Mouse (Mus musculus): Measurements from ENCODE around the gene Orm2. TPM values are rescaled to one million over a fixed set of nuclear protein-coding genes. Genes with fewer than 3 reads are reported as not detected.

The Orm2 gene
- polyA plus RNA-seq, 1 experiment from 2014 or later: not detected

DNA sequence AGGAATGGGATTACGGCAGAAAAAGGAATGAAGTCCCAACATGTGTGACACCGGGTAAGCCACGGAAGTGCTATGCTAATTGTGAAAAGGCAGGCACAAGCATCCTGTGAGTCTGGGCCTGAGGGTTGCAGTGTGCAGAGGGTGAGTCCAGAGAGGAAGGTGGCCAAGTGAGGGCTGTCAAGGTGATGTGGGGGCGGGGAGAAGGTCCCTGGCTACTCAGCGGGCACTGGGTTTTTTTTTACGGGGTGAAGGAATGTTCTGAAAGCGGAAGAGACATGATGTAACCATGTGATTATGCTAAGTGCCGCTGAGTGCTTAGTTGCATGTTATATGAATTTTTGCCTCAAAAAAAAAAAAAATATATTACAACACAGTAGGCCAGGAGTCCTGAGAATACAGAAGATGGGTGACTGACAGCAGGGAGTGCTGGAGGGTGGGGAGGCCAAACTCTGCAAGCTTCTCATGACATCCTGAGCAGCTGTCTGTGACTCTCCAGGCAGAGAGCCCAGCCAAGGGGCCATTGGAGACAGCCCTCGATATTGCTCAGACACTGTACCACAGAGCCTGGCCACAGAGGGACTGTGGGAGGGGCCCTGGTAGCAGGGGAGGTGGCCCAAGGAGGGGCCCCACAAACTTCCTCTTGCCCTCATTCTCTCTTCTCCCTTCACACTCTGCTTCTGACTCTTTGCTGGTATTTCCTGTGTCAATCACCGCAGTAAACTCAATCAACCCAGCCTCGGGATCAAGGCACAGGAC, 36.8 kb downstream of the Orm2 start:
- Histone ChIP-seq H3K27me3 (no peaks in the 10 kb centered on the region), H3K9ac (replicated peaks) (no peak overlapping the region), H3K9me3 (no peaks in the 10 kb centered on the region), H3K4me3 (replicated peaks) (no peak overlapping the region), H3K4me2 (no peak overlapping the region), H3K36me3 (peaks cover 36% of the 10 kb centered on the region), H3K27ac (peak overlapping the region; percentile 70), H3K4me1 (replicated peaks) (peaks cover 59% of the 10 kb centered on the region)
- WGBS: 37% methylated on average over 11 of the region's 11 CpGs
- no peak for ATAC-seq (ENCODE audit: insufficient number of reproducible peaks, insufficient read depth, low FRiP score, low TSS enrichment, low read depth)

DNA sequence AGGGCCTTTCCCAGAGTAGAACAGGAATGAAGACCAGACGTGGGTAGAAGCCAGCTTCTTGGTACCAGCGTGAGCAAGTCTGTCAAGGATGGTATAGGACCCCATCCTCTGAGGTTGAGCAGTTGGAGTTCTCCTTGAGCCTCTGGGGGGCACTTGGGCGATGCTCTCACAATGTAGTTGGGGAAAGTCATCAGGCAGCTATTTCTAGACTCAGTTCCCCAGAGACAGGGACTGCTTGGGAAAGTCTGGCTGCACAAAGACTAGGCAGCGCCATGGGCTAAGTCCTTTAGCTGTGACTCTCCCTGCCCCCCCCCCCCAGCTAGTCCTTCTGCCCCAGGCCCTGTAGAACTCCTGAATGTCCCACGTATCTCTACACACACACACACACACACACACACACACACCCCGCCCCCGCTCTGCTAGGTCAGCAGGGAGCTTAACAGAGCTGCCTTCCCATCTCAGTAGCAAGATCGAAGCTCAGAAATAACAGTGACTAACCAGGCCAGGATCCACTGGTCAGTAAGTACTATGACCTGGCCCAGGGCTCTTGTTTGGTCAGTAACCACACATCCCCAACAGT, 37.5 kb downstream of the Orm2 start:
- H3K27me3 ChIP-seq: no peaks in the 10 kb centered on the region
- no peak overlapping the region for H3K4me3 ChIP-seq (replicated peaks)
- H3K27ac ChIP-seq: peak overlapping the region; percentile 70; the same call in 1 of the 2 replicates
- 59% methylated on average over 8 of the region's 8 CpGs for WGBS
- no peak overlapping the region for H3K4me2 ChIP-seq
- H3K36me3 ChIP-seq: peaks cover 28% of the 10 kb centered on the region
- no peak for ATAC-seq (ENCODE audit: insufficient number of reproducible peaks, insufficient read depth, low FRiP score, low TSS enrichment, low read depth)
- peaks cover 66% of the 10 kb centered on the region for H3K4me1 ChIP-seq (replicated peaks)
- H3K9me3 ChIP-seq: no peaks in the 10 kb centered on the region
- H3K9ac ChIP-seq (replicated peaks): no peak overlapping the region

DNA sequence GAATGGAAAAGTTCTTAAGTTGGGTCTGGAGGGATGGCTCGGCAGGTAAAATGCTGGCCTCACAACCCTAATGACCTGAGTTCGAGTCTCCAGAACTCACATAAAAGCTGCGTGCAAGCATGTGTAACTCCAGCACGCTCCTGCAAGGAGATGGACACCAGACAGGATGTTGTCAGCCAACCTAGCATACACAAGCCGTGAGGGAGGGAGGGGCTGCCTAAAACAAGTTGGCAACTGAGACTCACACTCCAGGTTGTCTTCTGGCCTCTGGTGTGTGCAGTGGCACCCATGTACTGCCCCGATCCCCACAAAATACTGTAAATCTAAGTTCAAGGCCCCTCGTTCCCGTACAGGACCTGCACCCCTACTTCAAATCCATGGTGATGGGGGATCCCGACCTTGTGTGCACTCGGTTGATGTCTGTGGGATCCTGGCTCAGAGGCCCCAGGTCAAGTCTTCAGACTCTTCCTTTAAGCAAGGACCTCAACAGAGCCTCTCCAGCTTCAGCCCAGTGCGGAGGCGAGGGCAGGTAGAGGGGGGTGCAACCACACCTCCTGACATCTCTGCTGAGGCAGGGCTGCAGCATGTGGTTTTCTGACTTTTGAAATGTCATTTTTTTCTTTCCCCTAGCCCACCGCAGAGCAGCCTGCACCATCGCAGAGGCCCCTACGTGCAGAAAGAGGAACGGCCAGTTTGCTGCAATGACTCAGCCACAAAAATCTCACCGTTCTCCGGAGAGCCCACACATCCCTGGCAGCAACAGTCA, 38.5 kb downstream of the Orm2 start:
- 0 out of 2 replicates have a peak overlapping the region, but pooled peaks have one; percentile 18 for H3K9ac ChIP-seq (replicated peaks)
- no peak for ATAC-seq (ENCODE audit: insufficient number of reproducible peaks, insufficient read depth, low FRiP score, low TSS enrichment, low read depth)
- H3K36me3 ChIP-seq: peaks cover 19% of the 10 kb centered on the region
- 89% methylated on average over 18 of the region's 18 CpGs for WGBS
- H3K4me3 ChIP-seq (replicated peaks): no peak overlapping the region
- no peak overlapping the region for H3K27ac ChIP-seq
- H3K4me2 ChIP-seq: no peak overlapping the region
- H3K27me3 ChIP-seq: no peaks in the 10 kb centered on the region
- no peaks in the 10 kb centered on the region for H3K9me3 ChIP-seq
- H3K4me1 ChIP-seq (replicated peaks): peaks cover 76% of the 10 kb centered on the region

DNA sequence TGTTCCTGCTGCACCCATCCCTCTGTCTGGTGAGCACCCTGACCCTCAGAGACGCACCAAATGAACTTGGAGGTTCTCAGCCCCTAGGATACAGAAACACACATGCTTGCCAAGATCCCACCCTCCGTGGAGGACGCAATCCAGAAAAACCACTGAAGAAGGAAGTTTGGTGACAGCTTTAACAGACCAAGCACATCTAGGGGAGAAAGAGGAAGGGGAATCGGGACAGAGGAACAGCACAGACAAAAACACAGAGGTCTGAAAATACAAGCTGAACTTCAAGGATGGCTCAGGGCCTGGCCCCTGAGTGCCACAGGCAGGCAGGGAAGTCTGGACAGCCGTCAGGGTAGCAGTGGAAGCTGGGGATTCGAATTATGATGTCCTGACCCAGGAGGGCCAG, 39.4 kb downstream of the Orm2 start:
- 0 out of 2 replicates have a peak overlapping the region, but pooled peaks have one; percentile 23 for H3K27ac ChIP-seq
- H3K4me2 ChIP-seq: peak overlapping the region; percentile 64; the same call in 1 of the 2 replicates
- no peak for ATAC-seq (ENCODE audit: insufficient number of reproducible peaks, insufficient read depth, low FRiP score, low TSS enrichment, low read depth)
- H3K9me3 ChIP-seq: no peaks in the 10 kb centered on the region
- H3K4me1 ChIP-seq (replicated peaks): peaks cover 76% of the 10 kb centered on the region
- H3K9ac ChIP-seq (replicated peaks): 0 out of 2 replicates have a peak overlapping the region, but pooled peaks have one; percentile 12
- H3K36me3 ChIP-seq: peaks cover 12% of the 10 kb centered on the region
- H3K27me3 ChIP-seq: no peaks in the 10 kb centered on the region
- no peak overlapping the region for H3K4me3 ChIP-seq (replicated peaks)
- 76% methylated on average over 6 of the region's 6 CpGs for WGBS

DNA sequence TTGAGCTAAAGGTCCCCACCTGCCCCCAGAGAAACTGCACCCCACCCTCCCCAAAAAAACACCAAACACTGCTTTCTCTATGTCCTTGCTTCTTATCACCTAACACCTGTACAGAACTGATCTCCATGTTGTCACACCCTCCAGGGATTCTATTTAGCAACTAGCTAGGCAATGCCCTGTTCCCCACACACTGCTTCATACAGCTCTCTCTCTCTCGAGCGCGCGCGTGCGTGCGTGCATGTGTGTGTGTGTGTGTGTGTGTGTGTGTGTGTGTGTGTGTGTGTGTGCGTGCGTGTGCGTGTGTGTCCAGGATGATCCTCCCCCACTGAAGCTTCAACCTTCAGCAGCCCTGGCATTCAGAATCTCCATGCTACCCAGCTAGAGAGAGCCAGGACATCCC, 39.8 kb downstream of the Orm2 start:
- no peak for ATAC-seq (ENCODE audit: insufficient number of reproducible peaks, insufficient read depth, low FRiP score, low TSS enrichment, low read depth)
- Histone ChIP-seq H3K27me3 (no peaks in the 10 kb centered on the region), H3K9me3 (no peaks in the 10 kb centered on the region), H3K4me2 (peak overlapping the region; percentile 64), H3K9ac (replicated peaks) (peak overlapping the region; percentile 56), H3K4me1 (replicated peaks) (peaks cover 76% of the 10 kb centered on the region), H3K36me3 (peaks cover 8% of the 10 kb centered on the region), H3K4me3 (replicated peaks) (peak overlapping the region; percentile 37), H3K27ac (peak overlapping the region; percentile 92)
- WGBS: 84% methylated on average over 10 of the region's 10 CpGs

DNA sequence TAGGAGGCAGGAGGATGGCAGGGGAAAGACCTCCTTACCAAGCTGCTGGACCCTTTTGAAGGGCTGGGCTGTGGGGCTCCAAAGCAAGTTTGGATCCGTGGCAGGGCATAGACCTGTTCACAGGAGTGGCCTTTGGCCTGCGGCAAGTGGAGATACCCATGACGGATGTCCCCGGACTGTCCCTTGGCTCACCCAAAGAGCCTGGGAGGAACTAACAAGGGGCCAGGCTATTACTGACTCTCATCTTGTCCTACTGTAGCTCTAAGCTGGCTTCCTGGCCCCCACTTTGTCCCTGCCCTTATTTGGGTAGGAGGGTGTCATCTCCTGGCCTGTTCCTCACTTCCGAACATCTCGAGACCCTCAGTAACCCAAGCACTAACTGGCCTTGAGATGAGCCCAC, 40.3 kb downstream of the Orm2 start:
- Histone ChIP-seq H3K27ac (peak overlapping the region; percentile 92), H3K4me3 (replicated peaks) (peak overlapping the region; percentile 37), H3K9me3 (no peaks in the 10 kb centered on the region), H3K27me3 (no peaks in the 10 kb centered on the region), H3K4me2 (peak overlapping the region; percentile 64), H3K36me3 (peaks cover 3% of the 10 kb centered on the region), H3K9ac (replicated peaks) (peak overlapping the region; percentile 56), H3K4me1 (replicated peaks) (peaks cover 76% of the 10 kb centered on the region)
- WGBS: 64% methylated on average over 6 of the region's 6 CpGs
- no peak; the same call in 1 of the 2 replicates for ATAC-seq (ENCODE audit: insufficient number of reproducible peaks, insufficient read depth, low FRiP score, low TSS enrichment, low read depth)

DNA sequence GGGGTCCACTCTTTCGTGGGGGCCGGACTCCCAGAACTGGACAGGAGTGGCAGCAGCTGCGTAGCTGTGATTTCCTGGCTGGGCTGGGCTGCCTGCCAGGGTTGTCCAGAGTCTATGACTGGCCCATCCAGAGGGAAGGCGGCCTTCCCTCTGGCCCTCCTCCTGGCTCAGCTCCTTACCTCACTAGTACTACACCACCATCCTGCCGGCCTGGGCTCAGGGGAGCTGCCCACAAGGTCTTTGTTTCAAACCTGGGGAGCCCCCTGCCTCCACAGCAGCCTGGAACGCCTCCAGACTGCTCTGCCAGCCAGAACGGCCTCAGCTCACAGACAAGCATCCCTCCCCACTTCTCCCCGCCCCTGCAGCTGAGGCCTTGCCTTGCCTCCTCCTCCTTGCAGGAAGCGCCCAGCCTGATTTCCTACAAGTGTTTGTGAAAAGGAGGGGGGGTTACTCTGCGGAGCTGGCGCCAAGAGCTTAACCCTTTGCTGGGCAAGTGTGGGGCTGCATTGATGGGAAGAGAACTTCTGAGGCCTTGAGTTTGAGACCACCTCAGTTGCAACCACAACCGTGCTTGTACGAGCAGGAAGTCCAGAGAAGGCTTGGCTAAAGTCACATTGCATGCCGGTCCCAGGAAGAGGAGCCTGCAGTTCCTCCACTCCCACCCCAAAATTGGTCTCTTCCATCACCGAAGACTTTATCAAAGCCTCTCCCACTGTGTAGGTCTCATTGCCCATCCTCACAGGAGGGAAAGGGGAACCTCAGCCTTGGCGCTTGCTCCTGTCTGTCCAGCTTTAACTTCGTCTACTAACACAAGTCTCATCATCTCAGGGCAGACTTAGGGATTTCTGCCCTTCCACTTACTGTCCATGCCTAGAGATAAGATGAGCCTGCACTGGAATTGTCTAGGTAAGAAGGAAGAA, 41.1 kb downstream of the Orm2 start, which contains the start of gene Akna:
TSS of gene Akna (minus strand) at position 315 of the 920 bp plus-strand sequence.
- H3K27me3 ChIP-seq: no peaks in the 10 kb centered on the region
- no peaks in the 10 kb centered on the region for H3K9me3 ChIP-seq
- peak within 1 kb of the TSS; percentile 64 for H3K4me2 ChIP-seq
- 11% methylated on average over 17 of the region's 17 CpGs for WGBS
- peak within 1 kb of the TSS; percentile 92 for H3K27ac ChIP-seq
- peak; percentile 82 for ATAC-seq (ENCODE audit: insufficient number of reproducible peaks, insufficient read depth, low FRiP score, low TSS enrichment, low read depth)
- H3K9ac ChIP-seq (replicated peaks): peak within 1 kb of the TSS; percentile 56
- no peaks in the 10 kb centered on the region for H3K36me3 ChIP-seq
- H3K4me3 ChIP-seq (replicated peaks): peak within 1 kb of the TSS; percentile 37
- H3K4me1 ChIP-seq (replicated peaks): peaks cover 74% of the 10 kb centered on the region

DNA sequence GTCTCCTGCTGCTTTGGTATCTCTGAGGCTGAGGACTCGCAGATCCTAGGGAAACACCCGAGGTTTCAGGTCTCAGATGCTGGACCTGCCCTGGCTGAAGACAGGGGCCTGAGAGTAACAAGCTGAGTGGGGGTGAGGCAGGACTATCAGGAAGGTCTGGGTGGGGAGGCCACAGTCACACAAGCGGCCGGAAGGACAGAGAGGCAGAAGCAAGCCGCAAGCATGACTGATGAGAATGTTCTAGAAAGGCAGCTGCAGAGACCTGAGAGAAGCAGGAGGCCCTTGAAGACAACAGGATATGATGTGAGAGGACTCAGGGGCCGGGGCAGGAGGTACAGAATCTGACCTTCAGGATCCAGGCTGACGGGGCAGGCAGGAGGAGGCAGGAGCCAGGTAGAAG, 42.0 kb downstream of the Orm2 start:
- H3K4me2 ChIP-seq: no peak overlapping the region
- no peak for ATAC-seq (ENCODE audit: insufficient number of reproducible peaks, insufficient read depth, low FRiP score, low TSS enrichment, low read depth)
- 73% methylated on average over 7 of the region's 7 CpGs for WGBS
- H3K27ac ChIP-seq: peak overlapping the region; percentile 92
- H3K9ac ChIP-seq (replicated peaks): peak overlapping the region; percentile 28; the same call in 1 of the 2 replicates
- H3K36me3 ChIP-seq: no peaks in the 10 kb centered on the region
- no peaks in the 10 kb centered on the region for H3K27me3 ChIP-seq
- H3K4me3 ChIP-seq (replicated peaks): no peak overlapping the region
- peaks cover 73% of the 10 kb centered on the region for H3K4me1 ChIP-seq (replicated peaks)
- H3K9me3 ChIP-seq: no peaks in the 10 kb centered on the region

DNA sequence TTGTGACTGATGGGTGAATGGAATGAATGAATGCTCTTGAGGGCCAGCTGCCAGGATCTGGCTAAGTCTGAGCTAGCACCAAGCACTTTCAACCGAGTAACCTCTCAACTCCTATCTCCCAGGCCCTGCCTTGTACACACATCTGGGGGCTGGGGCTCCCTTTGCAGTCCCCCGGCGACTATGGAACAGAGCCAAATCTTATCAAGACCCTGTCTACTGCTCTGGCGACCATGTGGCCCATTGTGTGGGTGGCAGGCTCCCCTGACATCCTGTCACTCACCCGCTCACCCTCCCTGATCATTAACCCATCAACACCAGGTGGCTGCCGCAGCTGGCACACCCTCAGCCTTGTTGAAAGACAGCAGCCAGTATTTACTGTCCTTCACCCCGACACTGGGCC, 42.8 kb downstream of the Orm2 start:
- peaks cover 71% of the 10 kb centered on the region for H3K4me1 ChIP-seq (replicated peaks)
- WGBS: 32% methylated on average over 7 of the region's 7 CpGs

DNA sequence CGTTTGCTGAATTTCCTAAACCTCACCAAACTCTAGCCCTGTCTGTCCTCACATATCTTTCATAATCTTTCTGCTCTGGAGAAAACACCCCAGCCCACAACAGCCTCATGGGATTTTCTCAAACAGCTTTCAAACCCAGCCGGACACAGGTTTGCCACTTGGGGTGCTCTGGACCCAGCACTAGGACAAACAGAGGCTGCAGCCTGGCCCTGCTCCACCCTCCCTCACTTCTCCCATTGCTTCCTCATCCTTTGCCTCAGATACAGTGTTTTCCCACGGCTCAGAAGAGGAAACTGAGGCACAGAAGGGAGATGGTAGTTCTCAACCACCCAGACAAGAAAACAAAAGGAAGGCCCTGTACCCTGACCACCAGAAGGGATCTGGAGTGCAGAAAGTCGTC, 43.4 kb downstream of the Orm2 start:
- H3K9ac ChIP-seq (replicated peaks): no peak overlapping the region
- no peak overlapping the region for H3K4me2 ChIP-seq
- ATAC-seq (ENCODE audit: insufficient number of reproducible peaks, insufficient read depth, low FRiP score, low TSS enrichment, low read depth): no peak
- H3K4me3 ChIP-seq (replicated peaks): no peak overlapping the region
- no peaks in the 10 kb centered on the region for H3K27me3 ChIP-seq
- no peak overlapping the region for H3K27ac ChIP-seq
- 69% methylated on average over 4 of the region's 4 CpGs for WGBS
- H3K4me1 ChIP-seq (replicated peaks): peaks cover 65% of the 10 kb centered on the region
- no peaks in the 10 kb centered on the region for H3K9me3 ChIP-seq
- H3K36me3 ChIP-seq: no peaks in the 10 kb centered on the region

More for the DNA sequence above, 42.8 kb downstream of the Orm2 start:
- ATAC-seq (ENCODE audit: insufficient number of reproducible peaks, insufficient read depth, low FRiP score, low TSS enrichment, low read depth): no peak
- H3K4me3 ChIP-seq (replicated peaks): no peak overlapping the region
- H3K9ac ChIP-seq (replicated peaks): 0 out of 2 replicates have a peak overlapping the region, but pooled peaks have one; percentile 23
- no peaks in the 10 kb centered on the region for H3K9me3 ChIP-seq
- H3K27ac ChIP-seq: no peak overlapping the region
- H3K36me3 ChIP-seq: no peaks in the 10 kb centered on the region
- H3K4me2 ChIP-seq: no peak overlapping the region
- H3K27me3 ChIP-seq: no peaks in the 10 kb centered on the region
